Mouse (Mus musculus): ENCODE data around the gene Abca13. TPM values are rescaled to one million over a fixed set of nuclear protein-coding genes. Genes with fewer than 3 reads are reported as not detected.
"Not testable (repeated sequence)": the region's sequence is repeated elsewhere in the genome, so short reads cannot be mapped to it uniquely, and the experiment has no call there.

Gene Abca13
- 0.08 TPM in 2 replicates for polyA plus RNA-seq (2014; fragmentation: Nextera tagmentation; extraction: Ambion mirVana)

DNA sequence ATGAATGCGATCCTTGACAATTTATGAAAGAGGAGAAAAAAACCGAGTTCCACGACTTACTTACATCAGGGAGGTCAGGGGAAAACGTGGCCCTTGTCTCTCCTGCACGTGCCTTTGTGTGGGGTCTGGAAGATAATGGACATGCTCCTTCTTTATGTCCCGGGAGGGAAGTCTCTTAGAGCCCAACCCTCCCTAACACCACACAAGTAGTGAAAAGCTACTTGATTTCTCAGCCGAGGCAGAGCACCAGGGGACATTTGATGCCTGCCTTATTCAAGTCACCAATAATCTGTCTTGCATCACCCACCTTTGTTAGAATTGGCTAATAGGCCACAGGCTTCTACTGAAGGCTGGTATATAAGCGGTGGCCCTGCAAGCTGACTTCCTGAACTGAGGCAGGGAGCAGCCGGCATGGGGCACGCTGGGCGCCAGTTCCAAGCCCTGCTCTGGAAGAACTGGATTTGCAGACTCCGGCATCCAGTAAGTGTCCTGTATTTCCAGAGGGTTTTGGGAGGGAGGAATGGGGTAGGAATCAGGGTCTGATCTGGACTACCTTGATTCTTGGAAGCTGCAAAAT lies at the start of gene Abca13:
Abca13 (plus strand) TSS at position 388 of the 577 bp plus-strand sequence.
- DNase-seq (ENCODE audit: low spot score) = no peak
- H3K4me3 ChIP-seq (ENCODE audit: low read depth, low read length) = no peak within 1 kb of the TSS

GRCm38 (mm10) chr11:9145113-9145512 lies 46.6 kb upstream of the Abca13 start:
- Histone ChIP-seq H3K27ac (replicated peaks; ENCODE audit: low read depth, low read length) (no peak overlapping the region), H3K4me2 (ENCODE audit: low read depth, low read length) (no peak overlapping the region), H3K4me3 (ENCODE audit: low read depth, low read length) (no peak overlapping the region), H3K27me3 (ENCODE audit: control insufficient read depth, insufficient read depth, low read length) (no peaks in the 10 kb centered on the region), H3K9ac (replicated peaks; ENCODE audit: low read length) (no peak overlapping the region), H3K36me3 (replicated peaks; ENCODE audit: control insufficient read depth, insufficient read depth, low read depth, low read length) (no peaks in the 10 kb centered on the region), H3K9me3 (replicated peaks; ENCODE audit: control insufficient read depth, low read length) (no peaks in the 10 kb centered on the region), H3K4me1 (ENCODE audit: control insufficient read depth, insufficient read depth, low read length) (no peaks in the 10 kb centered on the region)
- 87% methylated on average over 2 of the region's 2 CpGs for WGBS
- ATAC-seq (replicated peaks; ENCODE audit: insufficient number of reproducible peaks, low FRiP score, low TSS enrichment, low read depth) (no peak), DNase-seq (ENCODE audit: low spot score) (no peak)

More for the DNA sequence above, at the start of gene Abca13:
- ATAC-seq (replicated peaks; ENCODE audit: insufficient number of reproducible peaks, low FRiP score, low TSS enrichment, low read depth) = peak; percentile 58
- H3K36me3 ChIP-seq (replicated peaks; ENCODE audit: control insufficient read depth, insufficient read depth, low read depth, low read length) = no peaks in the 10 kb centered on the region
- no peaks in the 10 kb centered on the region for H3K9me3 ChIP-seq (replicated peaks; ENCODE audit: control insufficient read depth, low read length)
- no peaks in the 10 kb centered on the region for H3K4me1 ChIP-seq (ENCODE audit: control insufficient read depth, insufficient read depth, low read length)
- 34% methylated on average over 12 of the region's 12 CpGs for WGBS
- H3K4me2 ChIP-seq (ENCODE audit: low read depth, low read length) = no peak within 1 kb of the TSS
- H3K27ac ChIP-seq (replicated peaks; ENCODE audit: low read depth, low read length) = no peak within 1 kb of the TSS
- no peaks in the 10 kb centered on the region for H3K27me3 ChIP-seq (ENCODE audit: control insufficient read depth, insufficient read depth, low read length)
- no peak within 1 kb of the TSS for H3K9ac ChIP-seq (replicated peaks; ENCODE audit: low read length)

DNA sequence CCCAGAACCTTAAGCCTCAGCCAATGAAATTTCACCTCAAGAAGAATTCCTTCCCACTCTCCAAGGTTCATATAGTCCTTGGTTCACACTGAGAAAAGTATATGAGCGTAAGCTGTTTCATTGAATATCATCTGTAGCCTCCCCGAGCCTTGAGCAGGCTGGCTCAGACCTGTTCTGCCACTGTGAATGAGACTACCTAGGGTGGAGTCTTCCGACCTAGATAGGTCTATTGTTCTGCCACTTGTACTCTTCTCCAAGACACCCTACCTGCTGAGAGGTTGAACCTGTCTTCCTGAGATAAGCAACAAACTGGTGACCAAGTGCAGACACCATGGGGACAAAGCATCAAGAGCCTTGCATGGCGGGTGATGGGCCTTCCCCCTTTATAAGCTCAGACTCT lies 45.6 kb upstream of the Abca13 start:
- 92% methylated on average over 4 of the region's 4 CpGs for WGBS
- no peaks in the 10 kb centered on the region for H3K27me3 ChIP-seq (ENCODE audit: control insufficient read depth, insufficient read depth, low read length)
- ATAC-seq (replicated peaks; ENCODE audit: insufficient number of reproducible peaks, low FRiP score, low TSS enrichment, low read depth) = no peak

GRCm38 (mm10) chr11:9146683-9147082 lies 45.1 kb upstream of the Abca13 start:
- no peaks in the 10 kb centered on the region for H3K9me3 ChIP-seq (replicated peaks; ENCODE audit: control insufficient read depth, low read length)
- ATAC-seq (replicated peaks; ENCODE audit: insufficient number of reproducible peaks, low FRiP score, low TSS enrichment, low read depth) = no peak
- DNase-seq (ENCODE audit: low spot score) = no peak
- WGBS = 89% methylated on average over 1 of the region's 1 CpGs
- H3K27ac ChIP-seq (replicated peaks; ENCODE audit: low read depth, low read length) = no peak overlapping the region
- no peaks in the 10 kb centered on the region for H3K36me3 ChIP-seq (replicated peaks; ENCODE audit: control insufficient read depth, insufficient read depth, low read depth, low read length)
- no peaks in the 10 kb centered on the region for H3K27me3 ChIP-seq (ENCODE audit: control insufficient read depth, insufficient read depth, low read length)
- H3K4me2 ChIP-seq (ENCODE audit: low read depth, low read length) = no peak overlapping the region
- H3K9ac ChIP-seq (replicated peaks; ENCODE audit: low read length) = no peak overlapping the region
- H3K4me1 ChIP-seq (ENCODE audit: control insufficient read depth, insufficient read depth, low read length) = no peaks in the 10 kb centered on the region
- H3K4me3 ChIP-seq (ENCODE audit: low read depth, low read length) = no peak overlapping the region

More for the DNA sequence above, 45.6 kb upstream of the Abca13 start:
- Histone ChIP-seq H3K4me3 (ENCODE audit: low read depth, low read length) (no peak overlapping the region), H3K27ac (replicated peaks; ENCODE audit: low read depth, low read length) (no peak overlapping the region), H3K9ac (replicated peaks; ENCODE audit: low read length) (no peak overlapping the region), H3K36me3 (replicated peaks; ENCODE audit: control insufficient read depth, insufficient read depth, low read depth, low read length) (no peaks in the 10 kb centered on the region), H3K4me2 (ENCODE audit: low read depth, low read length) (no peak overlapping the region), H3K9me3 (replicated peaks; ENCODE audit: control insufficient read depth, low read length) (no peaks in the 10 kb centered on the region), H3K4me1 (ENCODE audit: control insufficient read depth, insufficient read depth, low read length) (no peaks in the 10 kb centered on the region)
- DNase-seq (ENCODE audit: low spot score) = no peak

- H3K9me3 ChIP-seq (replicated peaks; ENCODE audit: control insufficient read depth, low read length) = no peaks in the 10 kb centered on the region
- no peak overlapping the region for H3K9ac ChIP-seq (replicated peaks; ENCODE audit: low read length)
- H3K36me3 ChIP-seq (replicated peaks; ENCODE audit: control insufficient read depth, insufficient read depth, low read depth, low read length) = no peaks in the 10 kb centered on the region
- WGBS = 77% methylated on average over 2 of the region's 2 CpGs
- ATAC-seq (replicated peaks; ENCODE audit: insufficient number of reproducible peaks, low FRiP score, low TSS enrichment, low read depth) (no peak), DNase-seq (ENCODE audit: low spot score) (no peak)
- H3K4me3 ChIP-seq (ENCODE audit: low read depth, low read length) = no peak overlapping the region
- H3K4me2 ChIP-seq (ENCODE audit: low read depth, low read length) = no peak overlapping the region
- no peaks in the 10 kb centered on the region for H3K27me3 ChIP-seq (ENCODE audit: control insufficient read depth, insufficient read depth, low read length)
- no peaks in the 10 kb centered on the region for H3K4me1 ChIP-seq (ENCODE audit: control insufficient read depth, insufficient read depth, low read length)
- H3K27ac ChIP-seq (replicated peaks; ENCODE audit: low read depth, low read length) = no peak overlapping the region
These were observed 43.5 kb upstream of the Abca13 start for GRCm38 (mm10) chr11:9148206-9148605.

DNA sequence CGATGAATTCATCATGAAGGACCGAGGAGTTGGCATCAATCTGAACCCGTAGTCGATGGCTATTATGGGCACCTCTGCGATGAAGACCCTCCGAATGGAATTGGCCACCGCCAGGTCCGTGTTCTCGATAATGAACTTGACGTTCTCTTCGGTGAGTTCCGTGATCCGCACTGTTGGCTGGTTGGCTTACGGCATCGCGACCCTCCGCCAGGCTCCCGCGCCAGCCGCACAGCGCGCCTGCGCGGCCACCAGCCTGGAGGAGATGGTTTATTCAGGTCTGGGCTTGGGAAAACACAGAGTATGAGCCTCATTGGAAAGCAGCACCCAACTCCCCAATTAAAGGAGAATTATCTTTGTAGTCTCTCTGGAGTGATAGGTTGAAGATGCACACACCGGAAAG lies 41.3 kb upstream of the Abca13 start:
- ATAC-seq (replicated peaks; ENCODE audit: insufficient number of reproducible peaks, low FRiP score, low TSS enrichment, low read depth); H3K9me3 ChIP-seq (replicated peaks; ENCODE audit: control insufficient read depth, low read length); H3K36me3 ChIP-seq (replicated peaks; ENCODE audit: control insufficient read depth, insufficient read depth, low read depth, low read length); H3K4me3 ChIP-seq (ENCODE audit: low read depth, low read length); H3K4me2 ChIP-seq (ENCODE audit: low read depth, low read length); H3K27ac ChIP-seq (replicated peaks; ENCODE audit: low read depth, low read length); H3K4me1 ChIP-seq (ENCODE audit: control insufficient read depth, insufficient read depth, low read length); H3K27me3 ChIP-seq (ENCODE audit: control insufficient read depth, insufficient read depth, low read length); H3K9ac ChIP-seq (replicated peaks; ENCODE audit: low read length); DNase-seq (ENCODE audit: low spot score): not testable (repeated sequence)
- 83% methylated on average over 25 of the region's 25 CpGs for WGBS

GRCm38 (mm10) chr11:9159953-9160352 lies 31.8 kb upstream of the Abca13 start:
- Histone ChIP-seq H3K4me3 (ENCODE audit: low read depth, low read length) (no peak overlapping the region), H3K4me1 (ENCODE audit: control insufficient read depth, insufficient read depth, low read length) (no peaks in the 10 kb centered on the region), H3K9me3 (replicated peaks; ENCODE audit: control insufficient read depth, low read length) (no peaks in the 10 kb centered on the region), H3K36me3 (replicated peaks; ENCODE audit: control insufficient read depth, insufficient read depth, low read depth, low read length) (no peaks in the 10 kb centered on the region), H3K27ac (replicated peaks; ENCODE audit: low read depth, low read length) (no peak overlapping the region), H3K27me3 (ENCODE audit: control insufficient read depth, insufficient read depth, low read length) (no peaks in the 10 kb centered on the region), H3K9ac (replicated peaks; ENCODE audit: low read length) (no peak overlapping the region), H3K4me2 (ENCODE audit: low read depth, low read length) (no peak overlapping the region)
- 77% methylated on average over 3 of the region's 3 CpGs for WGBS
- no peak for ATAC-seq (replicated peaks; ENCODE audit: insufficient number of reproducible peaks, low FRiP score, low TSS enrichment, low read depth)
- DNase-seq (ENCODE audit: low spot score) = no peak

- Histone ChIP-seq H3K4me3 (ENCODE audit: low read depth, low read length) (no peak overlapping the region), H3K4me2 (ENCODE audit: low read depth, low read length) (no peak overlapping the region), H3K27me3 (ENCODE audit: control insufficient read depth, insufficient read depth, low read length) (no peaks in the 10 kb centered on the region), H3K27ac (replicated peaks; ENCODE audit: low read depth, low read length) (no peak overlapping the region), H3K36me3 (replicated peaks; ENCODE audit: control insufficient read depth, insufficient read depth, low read depth, low read length) (no peaks in the 10 kb centered on the region), H3K4me1 (ENCODE audit: control insufficient read depth, insufficient read depth, low read length) (no peaks in the 10 kb centered on the region), H3K9ac (replicated peaks; ENCODE audit: low read length) (no peak overlapping the region), H3K9me3 (replicated peaks; ENCODE audit: control insufficient read depth, low read length) (no peaks in the 10 kb centered on the region)
- 86% methylated on average over 2 of the region's 2 CpGs for WGBS
- no peak for ATAC-seq (replicated peaks; ENCODE audit: insufficient number of reproducible peaks, low FRiP score, low TSS enrichment, low read depth)
- DNase-seq (ENCODE audit: low spot score) = no peak
These were observed 24.4 kb upstream of the Abca13 start for GRCm38 (mm10) chr11:9167331-9167730.
